Mouse (Mus musculus): ENCODE data around the gene Slc17a2.

- TF ChIP-seq CTCF (IDR thresholded peaks at IDR 0.05): no peak
- no peak for TF ChIP-seq EP300 (IDR thresholded peaks at IDR 0.05)
These were observed 42.5 kb downstream of the Slc17a2 start for GRCm38 (mm10) chr13:23849299-23849698.
